In the genomic region with DNA sequence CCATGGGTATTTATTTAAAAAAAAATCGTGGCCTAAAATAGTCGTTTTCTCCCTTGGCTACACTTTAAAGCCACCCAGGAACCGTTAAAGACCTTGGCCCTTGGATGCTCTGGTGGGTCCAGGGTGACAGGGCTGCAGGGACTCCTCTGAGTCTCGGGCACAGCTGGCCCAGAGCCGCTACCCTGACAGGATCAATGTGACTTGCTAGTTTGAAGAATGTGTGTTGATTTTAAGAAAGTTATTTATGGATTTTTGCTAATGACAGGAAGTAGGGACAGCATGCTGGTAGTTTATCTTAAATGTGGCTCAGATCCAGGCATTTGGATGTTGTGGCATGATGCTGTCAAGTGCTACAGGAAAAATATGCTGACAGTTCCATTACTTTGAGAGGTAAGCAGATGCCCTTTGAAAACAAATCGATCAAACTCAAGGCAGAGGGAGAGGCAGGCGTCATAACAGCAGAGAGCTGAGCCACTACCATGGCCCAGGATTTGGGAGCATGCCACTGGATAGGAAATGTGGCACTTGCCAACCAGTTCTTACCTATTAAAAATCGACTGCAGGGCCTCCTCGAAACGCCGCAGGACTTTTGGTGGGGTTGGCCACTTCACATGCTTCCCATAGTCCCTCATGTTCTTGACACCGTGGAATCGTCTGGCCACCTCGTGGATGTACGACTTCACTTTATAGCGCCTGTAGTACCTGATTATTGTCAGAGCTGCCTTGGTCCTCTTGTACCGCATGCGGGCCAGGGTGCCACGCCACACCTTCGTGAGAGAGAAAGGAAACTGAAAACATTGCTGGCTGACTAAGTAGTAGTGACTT, we compare ENCODE assay signal across 13 mouse cellular contexts.
DNase-seq lines count a peak whose midpoint lies in the region; ATAC-seq and TF ChIP-seq lines count a peak whose summit lies in the region.
"Had no signal": no experiment of that assay in that cellular context is flagged by ENCODE, and none has a peak within 500 bp of the region (broad histone marks: within the 10 kb centered on the region; RNA-seq: fewer than 3 reads in every experiment).

No protein-coding gene starts in this region.

- no peak for ATAC-seq in forebrain, postnatal 0 days
- no peak for ATAC-seq in midbrain, embryonic 16.5 days
- ATAC-seq: inflammation-experienced regulatory T-cells, adult 6 months had no signal

- peaks cover 17% of the 10 kb centered on the region for H3K4me1 ChIP-seq in forebrain, postnatal 0 days (ENCODE audit: insufficient read depth)
- H3K4me1 ChIP-seq in midbrain, embryonic 16.5 days (ENCODE audit: control insufficient read depth, insufficient read depth, low read length), result peaks cover 21% of the 10 kb centered on the region

- H3K27ac ChIP-seq in layer of hippocampus, adult 2 months, result peak overlapping the region; percentile 44
- H3K27ac ChIP-seq in forebrain, postnatal 0 days (ENCODE audit: low read depth, low read length), result peak overlapping the region; percentile 37
- H3K27ac ChIP-seq in midbrain, embryonic 16.5 days (ENCODE audit: low read length), result 0 out of 2 replicates have a peak overlapping the region, but pooled peaks have one; percentile 89
- H3K27ac ChIP-seq: gastrocnemius, adult 2 months; heart, embryonic 13.5 days; limb, embryonic 15.5 days had no signal

- no peaks in the 10 kb centered on the region for H3K36me3 ChIP-seq in forebrain, postnatal 0 days (ENCODE audit: insufficient read depth)
- no peaks in the 10 kb centered on the region for H3K36me3 ChIP-seq in midbrain, embryonic 16.5 days (ENCODE audit: control insufficient read depth, insufficient read depth, low read length)
- H3K36me3 ChIP-seq: heart, embryonic 13.5 days; limb, embryonic 15.5 days had no signal

- no peak overlapping the region for H3K4me2 ChIP-seq in forebrain, postnatal 0 days (ENCODE audit: low read depth)
- H3K4me2 ChIP-seq in midbrain, embryonic 16.5 days (ENCODE audit: low read length), result no peak overlapping the region
- H3K4me2 ChIP-seq: limb, embryonic 15.5 days had no signal

- H3K4me3 ChIP-seq in layer of hippocampus, adult 2 months, result no peak overlapping the region
- H3K4me3 ChIP-seq in forebrain, postnatal 0 days (ENCODE audit: low read depth, low read length), result no peak overlapping the region
- no peak overlapping the region for H3K4me3 ChIP-seq in midbrain, embryonic 16.5 days (ENCODE audit: low read depth, low read length)
- H3K4me3 ChIP-seq: gastrocnemius, adult 2 months; limb, embryonic 15.5 days; megakaryocyte, embryonic 14.5 days had no signal

- peak; percentile 33 to 38 for DNase-seq in cerebellum, postnatal 10 days
- DNase-seq in cerebellum, adult 9-10 months, result no peak
- no peak for DNase-seq in layer of hippocampus, adult 2 months (ENCODE audit: low spot score in 2 of 2)
- DNase-seq in layer of hippocampus, postnatal 25 days (ENCODE audit: extremely low spot score in 1 of 2, low spot score in 1 of 2), result no peak
- DNase-seq in forebrain, postnatal 0 days, result peak; percentile 27
- no peak for DNase-seq in embryo, embryonic 10.5 days (ENCODE audit: low spot score)
- no peak for DNase-seq in spleen, postnatal 36 days (ENCODE audit: low spot score in 2 of 2)
- DNase-seq: gastrocnemius, adult 2 months had no signal

- no peak for TF ChIP-seq CTCF in layer of hippocampus, adult 2 months (conservative IDR thresholded peaks at IDR 0.05)
- no peak for TF ChIP-seq CTCF in forebrain, postnatal 0 days (IDR thresholded peaks at IDR 0.05; ENCODE audit: low read depth)

- no peaks in the 10 kb centered on the region for H3K9me3 ChIP-seq in forebrain, postnatal 0 days (ENCODE audit: low read length)
- H3K9me3 ChIP-seq in midbrain, embryonic 16.5 days (replicated peaks; ENCODE audit: control insufficient read depth, low read length, poor library complexity, severe bottlenecking), result no peaks in the 10 kb centered on the region
- H3K9me3 ChIP-seq: heart, embryonic 13.5 days; limb, embryonic 15.5 days; megakaryocyte, embryonic 14.5 days had no signal

- 70% methylated on average over 20 of the region's 20 CpGs for WGBS in forebrain, postnatal 0 days
- WGBS in midbrain, embryonic 16.5 days, result 76% methylated on average over 20 of the region's 20 CpGs

- no peaks in the 10 kb centered on the region for H3K27me3 ChIP-seq in forebrain, postnatal 0 days (ENCODE audit: insufficient read depth, low read length)
- H3K27me3 ChIP-seq in midbrain, embryonic 16.5 days (ENCODE audit: control insufficient read depth, insufficient read depth, low read depth, low read length), result no peaks in the 10 kb centered on the region
- H3K27me3 ChIP-seq: heart, embryonic 13.5 days; limb, embryonic 15.5 days had no signal

- no peak overlapping the region for H3K9ac ChIP-seq in forebrain, postnatal 0 days
- H3K9ac ChIP-seq in midbrain, embryonic 16.5 days (ENCODE audit: low read depth, low read length), result no peak overlapping the region
- H3K9ac ChIP-seq: heart, embryonic 13.5 days; limb, embryonic 15.5 days had no signal

Comparison
In these comparisons a context has a peak if more than half of its experiments do, and no peak if none do; other contexts are left out.
1. DNase-seq: peak in cerebellum, postnatal 10 days (2 of 2) and forebrain, postnatal 0 days (single experiment); none in cerebellum, adult 9-10 months (single experiment), layer of hippocampus, adult 2 months (0 of 2), layer of hippocampus, postnatal 25 days (0 of 2), embryo, embryonic 10.5 days (single experiment) and spleen, postnatal 36 days (0 of 2).
2. H3K27ac ChIP-seq: peak in every context shown above with its lines; median percentile 89 in midbrain, embryonic 16.5 days; 44 in layer of hippocampus, adult 2 months; 37 in forebrain, postnatal 0 days.